Mouse (Mus musculus) layer of hippocampus, adult 11-12 months (tissue): ENCODE data around the gene Csrnp1.

ENCODE experiments used
- DNase-seq: peaks from one replicate; pipeline ENCODE4 v3.0.0; 2022; ENCODE audit warnings: low spot score

Csrnp1 gene

DNA sequence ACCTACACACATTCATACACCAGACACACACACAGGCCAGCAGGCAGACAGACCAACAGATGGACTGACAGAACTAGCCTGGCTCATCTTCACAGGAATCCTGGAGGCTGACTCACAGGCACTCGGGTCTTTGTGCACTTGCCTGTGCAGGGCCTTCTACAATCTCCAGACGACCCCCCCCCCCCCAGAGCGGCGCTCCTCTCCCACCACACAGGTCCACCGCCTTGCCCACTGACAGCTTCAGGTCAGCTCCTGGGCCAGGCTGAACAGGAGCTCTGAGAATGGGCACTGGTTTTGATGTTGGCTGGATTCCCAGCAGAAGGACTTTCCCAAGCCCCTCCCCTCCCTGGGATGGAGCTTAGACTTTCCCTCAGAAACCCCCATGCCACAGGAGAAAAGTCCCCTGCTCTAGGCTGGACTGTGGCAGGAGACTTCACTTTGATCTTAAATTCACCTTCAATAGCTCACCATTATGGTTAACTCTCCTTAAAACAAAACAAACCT, 6.8 kb downstream of the Csrnp1 start:
- peak; percentile 58 for DNase-seq

DNA sequence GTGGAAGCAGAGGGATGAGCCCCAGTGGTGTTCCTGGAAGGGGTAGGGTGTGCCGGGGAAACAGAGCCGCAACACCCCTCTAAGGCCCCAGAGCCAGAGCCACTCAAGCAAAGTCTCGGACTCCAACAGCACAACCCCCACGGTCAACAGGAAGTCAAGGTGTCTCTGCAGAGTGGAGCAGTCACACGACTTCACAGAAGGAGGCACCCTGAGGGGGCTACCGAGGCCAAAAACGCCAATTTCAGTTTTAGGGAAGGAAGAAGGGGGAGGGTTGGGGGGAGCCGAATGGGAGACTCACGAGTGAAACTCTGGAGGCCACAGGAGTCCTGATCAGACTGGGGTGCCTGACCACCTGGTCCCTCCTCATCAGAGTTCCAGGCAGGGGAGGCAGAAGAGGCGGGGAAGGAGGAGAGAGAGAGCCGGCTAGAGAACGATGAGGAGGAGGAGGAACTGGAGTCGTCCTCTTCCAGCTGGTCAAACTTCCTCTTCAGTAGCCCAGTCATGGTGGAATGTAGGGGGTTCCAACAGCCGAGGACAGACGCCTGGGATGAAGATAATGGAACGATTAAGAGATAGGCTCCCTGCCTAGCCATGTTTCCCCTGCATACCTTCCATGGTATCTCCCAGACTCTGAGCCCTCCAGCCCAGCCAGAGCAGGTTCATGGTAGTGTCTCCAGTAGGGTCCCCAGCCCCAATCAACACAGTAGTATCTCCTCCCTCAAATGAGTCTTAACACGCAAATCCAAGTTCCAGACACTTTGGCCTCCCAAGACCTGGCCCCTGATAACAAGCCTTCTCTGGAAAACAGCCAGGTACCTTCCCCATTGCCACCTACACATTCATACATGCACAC, 7.5 kb downstream of the Csrnp1 start:
- DNase-seq = no peak

DNA sequence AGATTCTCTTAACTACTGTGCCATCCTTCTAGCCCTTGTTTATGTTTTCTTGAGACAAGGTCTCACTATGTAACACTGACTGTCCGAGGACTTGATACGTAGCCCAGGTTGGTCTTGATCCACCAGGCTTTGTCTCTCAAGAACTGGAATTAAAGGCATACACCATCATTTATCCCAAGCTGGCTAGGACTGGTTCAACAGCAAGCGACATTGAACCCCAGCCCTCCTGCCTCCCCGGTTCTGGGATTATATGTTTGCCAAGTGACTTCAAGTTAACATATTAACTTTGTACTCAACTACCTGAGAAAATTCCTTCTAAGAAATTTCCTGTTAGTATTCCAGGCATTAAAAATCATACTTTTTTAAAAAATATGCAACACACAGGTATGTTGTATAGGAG, 9.2 kb downstream of the Csrnp1 start:
- DNase-seq = no peak

DNA sequence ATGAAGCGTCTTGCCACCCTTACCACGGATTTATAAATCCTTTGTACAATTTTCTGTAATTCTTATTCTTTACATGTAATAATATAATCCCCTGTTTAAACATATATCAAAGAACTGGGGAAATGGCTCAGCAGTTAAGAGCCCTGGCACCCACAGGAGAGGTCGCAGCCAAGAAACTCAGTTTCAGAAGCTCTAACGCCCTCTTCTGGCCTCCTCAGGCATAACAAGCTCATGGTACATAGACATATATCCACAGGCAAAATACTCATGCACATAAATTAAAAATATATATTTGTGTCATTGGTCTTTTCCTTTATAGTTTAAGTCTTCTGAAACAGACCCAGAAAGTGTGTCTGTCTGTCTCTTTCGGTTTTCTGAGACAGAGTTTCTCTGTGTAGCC, 9.8 kb downstream of the Csrnp1 start:
- no peak for DNase-seq

DNA sequence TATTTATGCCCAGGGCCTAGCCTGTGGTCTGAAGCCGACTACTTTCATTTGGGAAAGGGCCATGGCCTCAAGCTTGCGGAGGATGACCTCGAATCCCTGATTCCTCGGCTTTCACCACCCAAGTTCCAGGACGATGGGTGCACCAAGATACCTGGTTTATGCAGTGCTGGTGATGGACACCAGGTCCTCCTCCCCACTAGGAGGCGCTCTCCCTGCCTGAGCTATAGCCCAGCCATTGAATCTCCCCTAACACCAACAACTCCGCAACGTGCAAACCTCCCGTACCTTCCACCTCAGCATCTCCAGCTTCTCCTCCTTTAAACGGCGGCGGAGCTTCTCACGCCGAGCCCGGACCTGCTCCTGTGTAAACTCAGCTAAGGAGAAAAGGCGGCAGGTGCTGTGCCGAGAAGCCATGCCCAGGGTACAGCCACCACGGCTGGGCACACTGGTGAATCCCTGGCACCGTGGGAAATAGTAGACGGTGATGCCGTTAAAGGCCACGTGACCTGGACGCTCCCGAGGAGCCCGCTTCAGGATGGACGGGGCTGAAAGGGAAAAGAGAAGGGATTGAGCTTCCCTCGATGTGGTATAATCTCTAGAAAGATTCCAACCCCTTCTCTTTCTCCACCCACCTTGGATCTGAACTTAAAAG, 10.5 kb downstream of the Csrnp1 start:
- no peak for DNase-seq

DNA sequence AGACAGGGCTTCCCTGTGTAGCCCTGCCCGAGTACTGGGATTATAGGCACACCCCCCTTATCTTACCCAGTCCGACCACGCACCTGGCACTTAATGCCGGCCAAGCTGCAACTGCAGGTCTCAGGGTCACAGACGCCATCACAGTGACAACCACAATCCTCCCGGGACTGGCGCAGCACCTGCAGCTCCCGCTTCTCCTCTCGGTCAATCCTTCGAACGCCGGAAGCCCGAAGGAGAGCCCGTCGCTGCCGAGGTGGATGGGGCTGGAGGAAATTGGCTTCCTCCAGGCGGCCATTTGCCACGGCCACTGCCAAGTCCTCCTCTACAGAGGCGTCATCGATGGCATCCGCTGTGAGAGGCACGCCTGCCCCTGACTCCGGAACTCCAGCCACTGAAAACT, 11.2 kb downstream of the Csrnp1 start:
- DNase-seq = no peak

DNA sequence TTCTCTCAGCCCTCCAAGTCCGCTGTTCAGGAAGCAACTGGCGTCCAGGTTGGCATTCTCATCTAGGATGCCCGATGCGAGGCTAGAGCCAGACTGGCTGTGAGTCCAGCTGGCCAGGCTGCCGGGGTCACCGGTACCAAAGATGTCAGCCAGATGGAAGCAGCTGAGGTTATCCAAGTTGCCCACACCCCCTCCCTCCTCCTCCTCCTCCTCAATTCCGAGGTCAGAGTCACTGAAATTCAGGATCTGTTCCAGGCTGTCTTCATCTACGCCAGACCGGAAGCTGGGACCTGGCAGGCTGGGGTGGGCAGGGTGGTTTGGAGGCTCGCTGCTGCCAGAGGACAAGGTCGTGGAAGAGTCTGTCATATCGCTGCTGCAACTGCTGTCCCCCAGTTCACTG, 11.9 kb downstream of the Csrnp1 start:
- DNase-seq = no peak

DNA sequence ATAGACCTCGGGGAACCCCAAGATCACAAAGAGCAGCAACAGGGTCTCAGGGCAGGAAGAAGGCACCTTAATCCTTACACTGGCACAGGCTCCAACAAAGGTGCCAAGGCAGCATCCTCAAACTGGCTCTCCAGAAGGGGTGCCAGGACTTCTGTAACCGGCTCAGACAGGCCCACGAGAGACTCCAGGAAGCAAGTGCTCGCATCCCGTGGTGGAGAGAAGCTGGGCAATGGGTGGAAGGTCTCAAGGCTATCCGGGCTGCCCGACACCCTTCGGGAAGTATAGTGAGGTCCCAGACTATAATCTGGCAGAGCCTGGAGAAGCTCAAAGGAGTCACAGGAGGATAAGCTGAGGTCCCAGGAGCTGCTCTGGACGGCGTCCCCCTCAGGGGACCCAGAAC, 12.3 kb downstream of the Csrnp1 start:
- no peak for DNase-seq

DNA sequence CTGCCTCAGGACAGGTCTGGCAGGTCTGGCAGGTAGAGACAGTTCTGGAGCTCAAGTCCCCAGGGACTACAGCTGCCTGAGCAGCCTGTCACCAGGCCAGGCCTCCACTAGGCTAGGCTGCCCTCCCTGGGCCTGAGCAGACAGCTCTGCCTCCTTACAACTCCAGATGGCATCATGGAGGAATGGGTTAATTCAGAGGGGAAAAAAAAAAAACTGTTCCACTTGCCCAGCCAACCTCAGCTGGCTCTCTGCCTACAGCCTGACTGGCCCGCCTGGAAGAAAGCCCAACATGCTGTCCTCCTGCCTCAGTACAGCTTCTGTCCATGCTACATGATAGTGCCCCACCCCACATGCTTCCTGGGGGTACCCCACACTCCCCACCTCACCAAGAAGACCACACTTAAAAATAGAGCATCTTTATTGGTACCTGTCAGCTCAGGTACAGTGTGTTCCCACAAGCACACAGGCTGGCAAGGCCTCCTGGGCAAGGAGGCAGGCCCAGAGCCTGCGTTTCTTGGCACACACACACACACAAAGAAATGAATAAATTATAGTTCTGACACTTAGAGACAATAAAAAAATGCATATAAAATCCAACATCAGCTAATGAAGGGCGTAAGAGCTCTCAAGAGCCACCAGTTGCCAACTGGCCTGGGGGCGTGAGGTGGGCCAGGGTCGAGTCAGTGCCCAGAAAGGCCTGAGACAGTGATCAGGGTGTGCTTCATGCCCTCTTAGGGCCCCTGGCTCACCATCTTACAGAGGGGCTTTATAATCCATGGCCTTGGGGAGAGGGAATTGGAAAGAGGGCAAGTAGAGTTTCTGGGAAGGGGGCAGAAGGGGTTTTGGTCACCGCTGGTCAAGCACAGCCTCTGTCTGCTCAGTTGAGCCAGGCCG, 13.4 kb downstream of the Csrnp1 start:
- no peak for DNase-seq

DNA sequence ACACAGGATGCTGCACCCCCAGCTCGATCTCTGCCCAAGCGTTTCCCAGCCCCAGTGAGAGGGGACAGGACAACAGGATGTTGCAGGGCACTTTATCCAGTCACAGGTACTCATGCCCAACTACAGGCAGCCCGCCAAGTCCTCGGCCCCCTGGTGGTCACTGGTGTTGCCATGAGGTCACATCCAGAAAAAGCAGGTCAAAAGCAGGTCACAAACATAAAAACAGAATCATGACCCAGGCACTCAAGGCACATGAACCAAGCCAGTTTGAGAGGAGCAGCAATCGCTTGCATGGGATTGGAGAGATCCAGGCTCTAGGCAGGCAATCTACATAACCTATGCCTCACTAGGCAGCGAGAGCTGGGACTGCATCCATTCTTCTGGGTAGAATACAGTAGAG, 14.2 kb downstream of the Csrnp1 start:
- no peak for DNase-seq

DNA sequence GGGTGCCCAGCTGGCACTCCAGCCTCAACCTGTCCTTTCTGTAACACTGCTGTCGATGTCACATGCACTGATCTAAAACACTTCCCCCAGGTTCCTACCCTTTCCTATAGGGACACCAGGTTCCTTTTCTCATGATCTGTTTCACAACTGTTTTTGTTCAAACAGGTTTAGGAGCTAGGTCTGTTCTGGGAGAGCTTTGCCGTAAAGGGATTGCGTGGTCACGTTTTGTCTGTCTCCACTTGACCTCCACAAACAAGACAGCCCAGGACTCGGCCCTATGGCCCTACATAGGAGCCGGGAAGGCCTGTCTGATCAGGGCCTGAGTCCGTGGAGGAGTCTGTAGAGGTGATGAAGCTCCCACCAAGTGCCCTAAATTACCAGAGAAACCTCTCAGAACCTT, 14.6 kb downstream of the Csrnp1 start:
- DNase-seq = no peak

DNA sequence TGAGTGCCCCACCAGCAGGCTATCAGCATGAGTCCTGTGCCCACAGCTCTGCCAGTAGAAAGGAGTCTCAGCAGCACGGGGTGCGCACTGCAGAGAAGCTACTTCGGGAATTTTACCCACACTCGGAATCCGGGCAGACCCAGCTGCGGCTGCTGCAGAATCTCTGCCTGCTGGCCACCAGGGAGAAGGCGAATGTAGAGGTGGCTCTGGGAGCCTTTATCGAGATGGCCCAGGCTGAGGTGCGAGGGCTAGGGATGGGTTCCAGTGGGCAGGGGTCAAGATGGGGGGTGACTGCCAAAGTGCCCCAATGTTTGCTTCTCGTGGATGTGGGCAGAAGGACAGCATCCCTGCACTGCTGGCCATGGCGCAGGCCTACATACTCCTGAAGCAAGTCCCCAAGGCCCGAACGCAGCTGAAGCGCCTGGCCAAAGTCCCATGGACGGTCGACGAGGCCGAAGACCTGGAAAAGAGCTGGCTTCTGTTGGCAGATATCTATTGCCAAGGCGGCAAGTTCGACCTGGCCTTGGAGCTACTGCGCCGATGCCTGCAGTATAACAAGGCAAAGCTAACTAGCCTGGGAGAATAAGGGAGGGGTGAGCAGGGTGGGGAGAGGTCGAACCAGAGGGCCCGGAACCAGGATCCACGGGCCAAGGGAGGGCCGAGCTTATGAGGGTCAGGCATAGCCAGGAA, 18.1 kb downstream of the Csrnp1 start:
- DNase-seq = no peak

DNA sequence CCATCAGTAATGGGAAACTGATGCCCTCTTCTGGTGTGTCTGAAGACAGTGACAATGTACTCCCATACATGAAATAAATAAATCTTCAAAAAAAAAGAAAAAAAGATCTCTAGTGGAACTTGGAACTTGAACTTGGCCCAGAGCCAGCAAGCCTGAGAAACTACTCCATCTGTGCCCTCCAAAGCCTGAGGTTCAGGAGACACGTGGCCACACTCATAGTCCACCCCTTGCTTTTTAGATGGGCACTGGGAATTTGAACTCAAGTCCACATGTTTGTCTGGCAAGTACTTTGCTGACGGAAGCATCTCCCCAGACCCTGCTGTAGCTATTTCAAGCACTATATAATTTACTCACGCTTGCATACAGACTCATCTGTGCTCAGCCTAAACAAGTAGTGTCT, 19.3 kb downstream of the Csrnp1 start:
- DNase-seq = no peak

DNA sequence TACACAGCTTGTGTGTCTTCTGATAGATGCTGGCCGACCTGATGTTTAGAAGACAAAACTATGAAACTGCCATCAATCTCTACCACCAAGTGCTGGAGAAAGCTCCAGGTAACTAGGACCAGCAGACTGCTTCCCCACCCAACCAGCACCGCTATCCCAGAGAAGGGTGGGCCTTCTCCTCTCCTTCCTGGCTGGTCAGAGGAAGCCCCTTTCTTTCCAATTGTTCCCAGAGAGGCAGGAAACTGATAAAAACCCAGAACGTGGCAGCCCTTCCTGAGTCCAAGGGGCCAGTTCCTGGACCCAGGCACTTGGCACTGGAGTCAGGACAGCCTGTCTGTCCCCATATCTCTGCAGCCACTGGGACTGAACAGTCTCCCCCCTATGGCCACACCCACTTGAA, 20.3 kb downstream of the Csrnp1 start:
- no peak for DNase-seq

DNA sequence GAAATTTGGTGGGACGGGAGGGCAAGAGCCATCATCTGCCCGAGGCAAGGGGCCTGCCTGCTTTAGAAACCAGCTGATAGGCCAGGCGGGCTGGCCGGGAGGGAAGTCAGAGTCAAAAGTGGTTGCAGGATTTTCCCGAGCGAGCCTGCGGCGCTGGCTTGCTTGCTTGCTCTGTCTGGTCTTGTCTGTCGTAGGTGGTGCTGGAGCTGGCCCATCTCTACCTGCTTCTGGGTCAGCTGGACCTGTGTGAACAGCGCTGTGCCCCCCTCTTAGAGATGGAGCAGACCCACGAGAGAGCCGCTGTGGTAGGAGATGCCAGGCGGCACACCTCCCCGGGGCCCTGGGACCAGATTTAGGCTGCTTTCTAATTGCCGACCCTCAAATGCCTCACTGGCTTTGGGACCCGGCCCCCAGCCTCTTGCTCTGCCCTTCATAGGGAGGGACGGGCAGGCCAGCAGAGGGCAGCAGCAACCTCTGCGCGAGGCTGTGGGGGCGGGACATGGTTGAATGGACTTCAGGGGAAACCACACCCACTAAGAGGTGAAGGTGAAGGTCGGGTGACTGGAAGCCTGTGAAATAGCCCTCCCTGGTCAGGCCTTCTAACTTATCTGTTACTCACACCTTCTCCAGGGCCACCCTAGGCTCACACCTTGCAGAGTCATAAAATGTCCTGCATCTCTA, 21.3 kb downstream of the Csrnp1 start:
- no peak for DNase-seq

DNA sequence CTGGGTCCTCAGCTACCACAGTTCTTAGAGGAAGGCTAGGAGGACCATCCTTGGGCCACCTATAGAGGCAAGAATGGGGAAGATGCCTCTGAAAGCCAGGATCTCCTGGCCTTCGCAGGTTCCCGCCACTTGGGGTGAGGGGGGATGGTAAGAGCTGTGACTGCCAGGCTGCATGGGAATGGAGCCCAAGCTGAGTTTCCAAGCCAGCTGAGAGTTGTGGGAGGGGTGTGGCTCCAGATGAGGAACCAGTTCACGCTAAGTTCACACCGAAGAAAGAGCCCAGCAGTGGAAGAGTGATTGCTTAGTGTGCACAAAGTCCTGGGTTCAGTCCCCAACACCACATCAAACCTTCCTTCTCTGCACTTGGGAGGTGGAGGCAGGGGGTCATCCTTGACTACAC, 22.2 kb downstream of the Csrnp1 start:
- DNase-seq = no peak

DNA sequence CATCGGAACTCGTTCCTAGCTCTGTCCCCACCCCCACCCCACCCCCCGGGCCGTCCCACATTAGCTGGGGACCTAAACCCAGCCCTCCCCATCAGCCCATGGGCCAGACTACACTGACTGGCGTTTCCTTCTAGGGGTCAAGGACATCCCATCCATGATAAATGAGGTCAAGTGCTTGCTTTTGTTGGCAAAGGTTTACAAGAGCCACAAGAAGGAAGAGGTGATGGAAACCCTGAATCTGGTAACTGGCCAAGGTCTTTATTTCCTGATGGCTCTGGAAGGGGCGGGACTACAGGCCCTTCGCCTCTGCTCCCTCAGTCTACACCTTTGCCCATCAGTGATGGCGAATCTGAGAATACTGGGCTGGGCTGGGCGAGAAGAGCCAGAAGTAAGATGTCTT, 25.6 kb downstream of the Csrnp1 start:
- no peak for DNase-seq

DNA sequence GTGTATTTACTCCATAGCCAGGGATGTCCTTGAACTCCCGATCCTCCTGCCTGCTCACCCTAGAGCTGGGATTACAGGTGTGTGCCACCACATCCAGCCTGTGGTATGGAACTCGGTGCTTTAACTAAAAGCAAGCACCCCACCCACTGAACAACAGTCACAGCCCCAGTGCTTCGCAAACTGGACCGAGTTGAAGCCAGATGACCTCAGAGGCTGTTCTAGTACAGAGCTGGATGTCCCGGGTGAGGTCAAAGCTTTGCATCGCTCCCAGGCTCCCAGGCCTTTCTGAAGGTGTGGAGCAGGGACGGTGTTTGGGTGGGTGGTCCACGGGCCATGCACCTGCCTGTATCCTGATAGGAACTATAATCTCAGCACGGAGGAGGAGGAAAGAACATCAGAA, 33.1 kb downstream of the Csrnp1 start:
- DNase-seq = no peak

DNA sequence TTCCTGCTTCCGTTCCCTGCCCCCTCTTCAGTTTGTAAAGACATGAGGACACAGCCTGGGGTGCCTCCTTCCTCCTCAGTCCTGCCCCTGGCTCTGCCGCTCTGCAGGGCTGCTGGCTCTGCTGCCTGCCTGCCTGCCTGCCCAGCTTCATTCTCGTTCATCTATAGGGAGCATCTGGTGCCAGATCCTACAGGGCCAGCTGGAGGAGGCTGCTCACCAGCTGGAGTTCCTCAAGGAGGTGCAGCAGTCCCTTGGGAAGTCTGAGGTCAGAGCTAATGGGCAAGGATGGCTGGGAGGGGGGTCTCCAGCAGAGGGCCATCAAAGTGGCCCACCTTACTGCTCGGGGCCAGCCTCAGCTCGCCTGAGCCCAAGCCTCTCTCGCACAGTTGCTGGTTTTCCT, 34.0 kb downstream of the Csrnp1 start:
- no peak for DNase-seq

DNA sequence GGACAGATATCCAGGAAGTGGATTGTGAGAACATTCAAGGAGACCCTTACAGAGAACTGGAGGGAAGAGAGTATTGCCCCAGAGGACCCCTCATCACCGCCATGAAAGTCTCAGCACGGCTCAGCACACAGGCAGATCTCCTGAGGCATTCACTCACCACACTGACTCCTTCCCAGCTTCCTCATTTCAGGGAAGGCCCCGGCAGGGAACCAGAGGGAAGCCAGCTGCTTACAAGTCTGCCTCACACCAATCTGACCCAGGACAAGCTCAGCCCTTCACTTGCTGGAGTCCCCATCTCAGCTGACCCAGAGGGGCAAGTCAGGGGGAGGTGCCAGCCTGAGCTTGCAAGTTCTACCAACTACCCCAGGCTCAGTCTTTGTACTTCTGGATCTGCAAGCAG, 35.7 kb downstream of the Csrnp1 start:
- no peak for DNase-seq

DNA sequence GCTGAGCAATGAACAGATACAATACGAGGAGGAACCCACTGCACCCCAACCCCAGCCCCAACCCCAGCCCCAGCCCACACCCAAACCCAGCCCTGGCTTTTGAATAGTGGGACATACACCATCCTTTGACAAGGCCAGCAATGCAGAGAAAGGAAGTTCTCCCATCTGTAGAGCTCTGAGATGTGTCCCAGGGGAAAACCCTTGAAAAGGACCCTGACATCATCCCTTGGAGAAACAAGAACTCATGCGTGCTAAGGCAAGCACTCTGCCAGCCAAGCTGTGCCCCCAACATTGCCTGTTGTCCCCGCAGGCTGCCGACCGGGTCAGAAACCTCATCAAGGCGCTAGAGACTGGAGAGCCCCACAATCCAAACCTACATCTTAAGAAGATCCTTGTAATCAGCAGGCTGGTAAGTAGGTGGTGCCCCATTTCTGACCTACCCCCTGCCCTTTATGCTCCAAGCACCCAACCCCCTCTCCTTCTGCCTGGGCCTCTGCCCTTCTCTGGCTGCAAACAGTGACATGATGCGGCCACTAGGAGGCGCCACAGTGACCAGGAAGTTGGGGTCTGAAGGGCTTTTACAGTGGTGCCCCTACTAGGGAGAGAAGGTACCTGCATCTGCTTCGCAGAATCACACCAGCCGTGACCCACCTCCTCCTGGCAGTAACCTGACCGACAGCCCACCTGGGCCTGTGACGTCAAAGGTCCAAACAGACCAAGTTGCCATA, 39.1 kb downstream of the Csrnp1 start:
- no peak for DNase-seq
